Mouse (Mus musculus) v-Abl transformed pro-B cells (cell line): Measurements from ENCODE around the gene Gal3st4.

ENCODE experiments used
- in situ Hi-C, 2 experiments: fragments of 400-800 bp; cut with MboI; formaldehyde crosslinking; loops; one replicate each; pipeline ENCODE4 v1.15.1; 2025; ENCODE audit not compliant: unreplicated experiment in 2 of 2

Gal3st4 gene

GRCm38 (mm10) chr5:138272409-138272923 is at the start of gene Gal3st4:
TSS of gene Gal3st4 (minus strand) at chr5:138272840.
- in situ Hi-C loops: no loop called here

- in situ Hi-C loops: no loop called here
Observed at GRCm38 (mm10) chr5:138312795-138313194, 40.2 kb upstream of the Gal3st4 start.

GRCm38 (mm10) chr5:138299613-138300012 is 27.0 kb upstream of the Gal3st4 start:
- in situ Hi-C loops: loop anchor here in 1 of 2 experiments (10.0 kb wide), 1 partner anchor 155 kb away; no protein-coding TSS in a partner anchor

- in situ Hi-C loops: loop anchor here in 1 of 2 experiments (10.0 kb wide), 1 partner anchor 161 kb away; no protein-coding TSS in a partner anchor
Observed at GRCm38 (mm10) chr5:138294158-138294557, 21.5 kb upstream of the Gal3st4 start.

DNA sequence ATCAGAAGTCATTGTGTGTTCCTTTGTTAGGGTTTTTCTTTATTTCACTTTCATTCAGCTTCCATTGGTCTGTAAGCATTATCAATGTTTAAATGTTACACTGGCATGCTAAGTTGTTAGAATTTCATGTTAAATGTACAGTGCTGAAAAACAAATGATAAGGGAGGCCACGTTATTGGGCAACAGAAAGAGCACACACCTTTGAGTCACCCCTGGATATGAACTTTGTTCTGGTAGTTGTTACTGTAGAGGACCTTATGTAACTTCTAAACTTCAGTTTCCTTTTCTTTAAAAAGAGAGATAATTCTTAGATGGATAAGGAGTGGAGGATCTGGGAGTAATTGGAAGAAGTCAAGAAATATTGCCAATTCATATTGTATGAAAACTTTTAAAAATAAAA is 19.0 kb upstream of the Gal3st4 start:
- in situ Hi-C loops: loop anchor here in 1 of 2 experiments (10.0 kb wide), 1 partner anchor 163 kb away; no protein-coding TSS in a partner anchor

DNA sequence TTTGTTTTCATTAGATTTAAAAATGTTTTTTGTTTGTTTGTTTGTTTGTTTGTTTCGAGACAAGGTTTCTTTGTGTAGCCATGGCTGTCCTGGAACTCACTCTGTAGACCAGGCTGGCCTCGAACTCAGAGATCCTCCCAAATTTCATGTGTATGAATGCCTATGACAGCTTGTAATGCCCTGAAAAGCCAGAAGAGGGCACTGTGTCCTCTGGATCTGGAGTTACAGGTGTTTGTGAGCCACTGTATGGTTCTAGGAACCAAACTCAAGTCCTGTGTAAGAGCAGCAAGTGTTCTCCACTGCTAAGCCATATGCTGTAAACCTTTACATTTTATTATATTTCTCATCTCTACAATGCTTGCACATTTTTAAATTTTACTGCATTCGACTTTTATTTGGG is 15.2 kb upstream of the Gal3st4 start:
- in situ Hi-C loops: no loop called here

- in situ Hi-C loops: no loop called here
Observed at GRCm38 (mm10) chr5:138283540-138283939, 10.9 kb upstream of the Gal3st4 start.

- in situ Hi-C loops: no loop called here
Observed at GRCm38 (mm10) chr5:138281798-138282197, 9.2 kb upstream of the Gal3st4 start.

GRCm38 (mm10) chr5:138280829-138281228 is 8.2 kb upstream of the Gal3st4 start:
- in situ Hi-C loops: no loop called here

DNA sequence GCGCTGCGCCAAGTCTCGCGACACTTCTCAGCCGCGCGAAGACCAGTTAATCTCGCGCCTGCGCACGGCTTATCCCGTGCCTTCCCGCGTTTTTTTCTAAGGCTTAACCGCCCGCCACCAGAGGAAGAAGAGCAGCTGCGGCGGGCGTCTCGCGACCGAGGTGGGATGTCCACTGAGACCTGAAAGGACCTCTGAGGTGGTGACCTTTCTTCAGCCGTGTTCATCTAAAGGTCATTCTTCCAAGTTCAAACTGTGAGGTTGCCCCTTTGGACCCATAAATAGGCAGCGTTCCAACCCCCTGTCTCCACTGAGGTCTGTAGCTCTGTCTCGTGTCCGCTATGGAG is 7.8 kb upstream of the Gal3st4 start:
- in situ Hi-C loops: no loop called here

DNA sequence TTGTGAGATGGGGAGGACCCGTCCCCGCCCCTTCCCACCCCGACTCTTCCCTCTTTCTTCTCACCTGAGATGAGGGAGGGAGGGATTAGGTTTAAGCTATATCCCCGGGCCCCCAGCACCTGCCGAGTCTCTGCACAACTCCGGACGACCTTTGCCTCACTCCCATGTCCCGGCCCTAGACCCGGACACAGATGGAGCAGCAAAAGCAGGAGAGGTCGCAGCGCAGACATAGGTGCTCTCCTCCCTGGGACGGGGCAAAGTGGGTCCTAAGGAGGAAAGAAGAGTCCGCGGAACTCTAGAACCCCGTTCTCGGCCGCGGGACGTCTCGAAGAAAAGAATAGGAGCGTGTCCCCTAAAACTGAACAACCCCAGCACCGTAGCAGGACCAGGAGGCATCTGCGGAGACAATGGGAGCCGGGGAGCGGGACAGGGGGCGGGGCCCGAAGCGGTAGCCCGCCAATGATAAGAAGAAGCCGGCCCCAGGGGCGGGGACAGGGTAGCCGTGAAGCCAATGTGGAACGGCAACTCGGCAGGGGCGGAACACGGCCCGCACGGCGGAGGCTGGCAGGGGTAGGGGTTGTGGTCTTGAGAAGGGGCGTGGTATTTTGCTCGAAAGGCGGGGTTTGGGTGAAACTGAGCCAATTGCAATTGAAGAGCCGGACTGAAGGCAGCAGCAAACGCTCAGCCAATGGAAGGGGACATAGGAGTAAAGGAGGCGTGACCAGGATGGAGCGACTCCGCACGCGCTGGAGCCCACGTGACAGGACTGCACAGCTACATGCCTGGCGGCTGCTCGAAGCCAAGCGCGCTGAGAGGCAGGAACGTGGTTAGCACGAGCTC is 7.2 kb upstream of the Gal3st4 start, which contains the start of the genes Gm43720, Gpc2 and Stag3:
Gm43720 (minus strand) TSS at position 374 of the 840 bp plus-strand sequence.
Gpc2 (minus strand) TSS at position 421 of the 840 bp plus-strand sequence.
Stag3 (plus strand) TSS at position 656 of the 840 bp plus-strand sequence.
- in situ Hi-C loops: no loop called here

- in situ Hi-C loops: no loop called here
Observed at GRCm38 (mm10) chr5:138277994-138278393, 5.4 kb upstream of the Gal3st4 start.

DNA sequence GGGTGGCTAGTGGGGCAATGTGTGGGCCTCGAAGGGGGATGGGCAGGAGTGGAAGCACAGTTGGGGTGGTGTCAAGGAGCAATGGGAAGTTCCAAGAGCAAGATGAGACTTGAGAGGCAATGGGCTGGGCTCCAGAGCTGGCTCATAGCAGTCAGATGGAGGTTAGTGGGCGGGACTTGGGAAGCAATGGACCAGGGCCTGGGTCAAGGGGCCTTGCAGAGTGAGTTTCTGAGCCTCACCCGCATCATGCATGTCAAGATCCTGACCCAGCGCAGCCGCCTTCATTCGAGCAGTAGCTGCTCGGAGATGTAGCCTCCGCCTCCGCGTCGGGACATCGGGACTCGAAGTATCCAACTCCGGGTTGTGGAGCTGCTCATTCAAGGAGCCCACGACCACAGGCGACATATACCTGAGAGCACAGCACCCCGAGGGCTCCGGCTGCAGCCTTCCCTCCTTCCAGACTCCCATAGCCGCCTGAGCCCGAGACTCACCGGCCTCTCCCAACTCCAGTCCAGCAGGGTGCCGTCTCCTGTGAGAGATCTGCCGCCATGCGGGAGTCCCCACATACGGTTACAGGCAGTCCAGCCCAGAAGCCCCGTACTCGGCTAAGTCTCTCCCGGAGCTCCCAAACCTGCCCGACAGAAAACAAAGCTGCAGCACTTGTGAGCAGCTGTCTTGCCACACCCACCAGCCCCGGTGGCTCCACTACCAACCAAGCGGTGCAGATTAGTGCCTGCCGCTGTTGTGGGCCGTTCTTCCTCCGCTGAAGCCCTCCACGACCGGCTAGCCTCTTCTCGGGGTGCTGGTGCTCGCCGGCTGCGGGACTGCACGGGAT is 2.8 kb upstream of the Gal3st4 start:
- in situ Hi-C loops: no loop called here

- in situ Hi-C loops: no loop called here
Observed at GRCm38 (mm10) chr5:138274186-138274585, 1.5 kb upstream of the Gal3st4 start.

- in situ Hi-C loops: no loop called here
Observed at GRCm38 (mm10) chr5:138271232-138271631, 1.4 kb downstream of the Gal3st4 start.

- in situ Hi-C loops: no loop called here
Observed at GRCm38 (mm10) chr5:138268980-138269379, 3.7 kb downstream of the Gal3st4 start.

DNA sequence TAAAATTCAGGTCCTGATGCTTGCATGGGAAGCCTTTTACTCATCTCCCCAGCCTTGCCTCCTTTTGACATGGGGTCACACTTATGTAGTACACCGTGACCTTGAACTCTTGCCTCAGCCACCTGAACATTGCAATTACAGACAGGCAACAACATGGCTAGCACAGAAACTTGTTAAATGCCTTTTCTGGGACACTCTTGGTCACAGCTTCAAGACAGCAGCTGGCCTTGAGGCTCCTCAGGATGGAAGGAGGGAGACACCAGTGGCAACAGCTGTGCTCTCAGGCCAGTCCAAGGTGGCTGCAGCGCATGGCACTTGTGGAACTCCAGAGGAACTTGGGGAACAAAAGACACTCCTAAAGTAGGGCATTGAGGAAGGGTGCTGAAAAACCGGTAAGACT is 5.5 kb downstream of the Gal3st4 start:
- in situ Hi-C loops: no loop called here

GRCm38 (mm10) chr5:138265712-138266111 is 6.9 kb downstream of the Gal3st4 start:
- in situ Hi-C loops: no loop called here

GRCm38 (mm10) chr5:138264207-138264578 is 8.4 kb downstream of the Gal3st4 start:
- in situ Hi-C loops: no loop called here

- in situ Hi-C loops: no loop called here
Observed at GRCm38 (mm10) chr5:138263260-138264206, 9.1 kb downstream of the Gal3st4 start, which contains the start of gene BC037034. TSS of gene BC037034 (minus strand) at chr5:138264033.
